Mouse (Mus musculus) CH12.LX (cell line): ENCODE data around the gene Arvcf. TPM values are rescaled to one million over a fixed set of nuclear protein-coding genes. Genes with fewer than 3 reads are reported as not detected.
A peak's percentile ranks its signal among the peaks of the same experiment; 100 is the strongest.

Experiments
- DNase-seq: peaks from one replicate; pipeline ENCODE4 v3.0.0-alpha.2; 2013; ENCODE audit errors: extremely low read depth
- H3K27ac ChIP-seq: 2 replicates; pipeline ENCODE4 v1.5.1; 2012; ENCODE audit warnings: low read depth, mild to moderate bottlenecking, control low read depth, moderate library complexity; ENCODE audit not compliant: insufficient read depth
- H3K27me3 ChIP-seq: replicated peaks from 2 replicates; pipeline ENCODE3; 2012; ENCODE audit warnings: inconsistent platforms
- H3K36me3 ChIP-seq, 2 experiments: replicated peaks in 1 of 2; 2 replicates each; pipeline versions ENCODE3 to v1.6.1; 2012; ENCODE audit warnings: inconsistent platforms in 1 of 2, low read length in 1 of 2, mild to moderate bottlenecking in 1 of 2, mixed read lengths in 1 of 2, moderate library complexity in 1 of 2; ENCODE audit not compliant: control insufficient read depth in 1 of 2, insufficient read depth in 1 of 2
- H3K4me1 ChIP-seq, 2 experiments: 2 replicates each; pipeline ENCODE4 v1.6.1; 2012; ENCODE audit warnings: inconsistent platforms in 1 of 2, moderate library complexity in 1 of 2; ENCODE audit not compliant: insufficient read depth in 2 of 2, control insufficient read depth in 1 of 2
- H3K4me2 ChIP-seq: 2 replicates; pipeline ENCODE4 v1.6.1; 2012; ENCODE audit warnings: low read depth, mild to moderate bottlenecking, control low read depth; ENCODE audit not compliant: poor library complexity, insufficient read depth, severe bottlenecking
- H3K4me3 ChIP-seq, 3 experiments: fragments of 150-350 bp in 1 of 3; sonication (generic) in 1 of 3; replicated peaks in 1 of 3; 2 replicates each; pipeline versions ENCODE3 to v1.5.1; 2011 to 2012; ENCODE audit warnings: low read depth in 2 of 3, low read length in 2 of 3, mild to moderate bottlenecking in 2 of 3, moderate library complexity in 2 of 3, control low read depth in 1 of 3, improper control_type of control experiment in 1 of 3, inconsistent platforms in 1 of 3, mixed read lengths in 1 of 3; ENCODE audit not compliant: poor library complexity in 1 of 3
- H3K79me2 ChIP-seq: replicated peaks from 2 replicates; pipeline ENCODE4 v1.6.1; 2012; ENCODE audit warnings: mild to moderate bottlenecking, moderate library complexity; ENCODE audit not compliant: control insufficient read depth, poor library complexity, insufficient read depth, severe bottlenecking; ENCODE audit errors: extremely low read depth
- H3K9ac ChIP-seq: 2 replicates; pipeline ENCODE4 v1.6.1; 2012; ENCODE audit warnings: low read depth, mild to moderate bottlenecking, control low read depth, moderate library complexity; ENCODE audit not compliant: insufficient read depth
- H3K9me3 ChIP-seq: replicated peaks from 2 replicates; pipeline ENCODE3; 2012; ENCODE audit warnings: low read length, inconsistent platforms, mixed read lengths
- BHLHE40 ChIP-seq: IDR thresholded peaks from 2 replicates; pipeline ENCODE4 v1.6.1; 2011; ENCODE audit warnings: mild to moderate bottlenecking, low read depth, low read length, improper control_type of control experiment
- CHD1 ChIP-seq: IDR thresholded peaks from 2 replicates; pipeline ENCODE4 v1.6.1; 2012; ENCODE audit warnings: low read depth, low read length, improper control_type of control experiment, inconsistent platforms
- CHD2 ChIP-seq: IDR thresholded peaks from 2 replicates; pipeline ENCODE4 v1.6.1; 2011; ENCODE audit warnings: low read length, improper control_type of control experiment
- CTCF ChIP-seq, 2 experiments: IDR thresholded peaks in 1 of 2; conservative IDR thresholded peaks in 1 of 2; 2 replicates each; pipeline ENCODE4 v1.5.1; 2011 to 2012; ENCODE audit warnings: low read depth in 2 of 2, low read length in 2 of 2, improper control_type of control experiment in 1 of 2, inconsistent platforms in 1 of 2, mild to moderate bottlenecking in 1 of 2, moderate library complexity in 1 of 2
- E2F4 ChIP-seq: IDR thresholded peaks from 2 replicates; pipeline ENCODE4 v1.6.1; 2011; ENCODE audit warnings: low read depth, low read length, improper control_type of control experiment; ENCODE audit not compliant: insufficient replicate concordance
- ELF1 ChIP-seq: IDR thresholded peaks from 2 replicates; pipeline ENCODE4 v1.6.1; 2014; ENCODE audit warnings: low read depth, mild to moderate bottlenecking, inconsistent platforms, low read length, improper control_type of control experiment
- EP300 ChIP-seq: IDR thresholded peaks from 2 replicates; pipeline ENCODE4 v1.6.1; 2011; ENCODE audit warnings: low read length, improper control_type of control experiment
- ETS1 ChIP-seq: conservative IDR thresholded peaks from 2 replicates; pipeline ENCODE4 v1.6.1; 2012; ENCODE audit warnings: low read depth, mild to moderate bottlenecking, inconsistent platforms, low read length, improper control_type of control experiment, moderate library complexity
- GABPA ChIP-seq: IDR thresholded peaks from 2 replicates; pipeline ENCODE4 v1.6.1; 2012; ENCODE audit warnings: low read depth, low read length, improper control_type of control experiment, inconsistent platforms; ENCODE audit not compliant: insufficient replicate concordance
- HCFC1 ChIP-seq: IDR thresholded peaks from 2 replicates; pipeline ENCODE4 v1.6.1; 2012; ENCODE audit warnings: low read depth, mild to moderate bottlenecking, inconsistent platforms, low read length, improper control_type of control experiment
- IRF4 ChIP-seq: IDR thresholded peaks from 2 replicates; pipeline ENCODE4 v1.6.1; 2014; ENCODE audit warnings: low read depth, mild to moderate bottlenecking, inconsistent platforms, low read length, improper control_type of control experiment
- JUN ChIP-seq: IDR thresholded peaks from 2 replicates; pipeline ENCODE4 v1.6.1; 2011; ENCODE audit warnings: low read depth, mild to moderate bottlenecking, low read length, improper control_type of control experiment, moderate library complexity; ENCODE audit not compliant: insufficient read depth
- JUND ChIP-seq: conservative IDR thresholded peaks from 2 replicates; pipeline ENCODE4 v1.6.1; 2011; ENCODE audit warnings: low read depth, low read length, improper control_type of control experiment
- KAT2A ChIP-seq: IDR thresholded peaks from 2 replicates; pipeline ENCODE4 v1.6.1; 2012; ENCODE audit warnings: low read length, improper control_type of control experiment, inconsistent platforms; ENCODE audit not compliant: insufficient replicate concordance
- MAFK ChIP-seq: IDR thresholded peaks from 2 replicates; pipeline ENCODE4 v1.6.1; 2011; ENCODE audit warnings: low read length, improper control_type of control experiment; ENCODE audit not compliant: insufficient replicate concordance
- MAX ChIP-seq: IDR thresholded peaks from 2 replicates; pipeline ENCODE4 v1.6.1; 2011; ENCODE audit warnings: low read length, improper control_type of control experiment
- MAZ ChIP-seq: IDR thresholded peaks from 2 replicates; pipeline ENCODE4 v1.6.1; 2012; ENCODE audit warnings: low read depth, mild to moderate bottlenecking, inconsistent platforms, low read length, improper control_type of control experiment, moderate library complexity
- MEF2A ChIP-seq: IDR thresholded peaks from 2 replicates; pipeline ENCODE4 v1.6.1; 2014; ENCODE audit warnings: low read depth, mild to moderate bottlenecking, inconsistent platforms, low read length, improper control_type of control experiment, borderline replicate concordance
- MXI1 ChIP-seq: IDR thresholded peaks from 2 replicates; pipeline ENCODE4 v1.6.1; 2011; ENCODE audit warnings: mild to moderate bottlenecking, low read depth, low read length, improper control_type of control experiment
- MYC ChIP-seq: IDR thresholded peaks from 2 replicates; pipeline ENCODE4 v1.6.1; 2011; ENCODE audit warnings: low read depth, mild to moderate bottlenecking, improper control_type of control experiment, low read length
- NELFE ChIP-seq: IDR thresholded peaks from 2 replicates; pipeline ENCODE4 v1.6.1; 2011; ENCODE audit warnings: low read depth, low read length, improper control_type of control experiment
- NRF1 ChIP-seq: IDR thresholded peaks from 2 replicates; pipeline ENCODE4 v1.6.1; 2014; ENCODE audit warnings: low read depth, mild to moderate bottlenecking, inconsistent platforms, low read length, improper control_type of control experiment, moderate library complexity
- PAX5 ChIP-seq: IDR thresholded peaks from 2 replicates; pipeline ENCODE4 v1.6.1; 2012; ENCODE audit warnings: low read length, inconsistent platforms, mixed read lengths
- POLR2A ChIP-seq: IDR thresholded peaks from 2 replicates; pipeline ENCODE4 v1.6.1; 2011; ENCODE audit warnings: low read depth, mild to moderate bottlenecking, improper control_type of control experiment, low read length
- POLR2AphosphoS2 ChIP-seq: IDR thresholded peaks from 2 replicates; pipeline ENCODE4 v1.6.1; 2011; ENCODE audit warnings: low read depth, low read length, improper control_type of control experiment
- RAD21 ChIP-seq: IDR thresholded peaks from 2 replicates; pipeline ENCODE4 v1.6.1; 2011; ENCODE audit warnings: low read depth, mild to moderate bottlenecking, low read length, improper control_type of control experiment, moderate library complexity
- RCOR1 ChIP-seq: conservative IDR thresholded peaks from 2 replicates; pipeline ENCODE4 v1.6.1; 2012; ENCODE audit warnings: low read depth, mild to moderate bottlenecking, inconsistent platforms, low read length, improper control_type of control experiment
- SIN3A ChIP-seq: IDR thresholded peaks from 2 replicates; pipeline ENCODE4 v1.6.1; 2012; ENCODE audit warnings: low read length, improper control_type of control experiment, inconsistent platforms
- SMC3 ChIP-seq: IDR thresholded peaks from 2 replicates; pipeline ENCODE4 v1.6.1; 2011; ENCODE audit warnings: low read depth, low read length, improper control_type of control experiment
- TBP ChIP-seq: conservative IDR thresholded peaks from 2 replicates; pipeline ENCODE4 v1.6.1; 2011; ENCODE audit warnings: low read depth, low read length, improper control_type of control experiment
- TCF12 ChIP-seq: IDR thresholded peaks from 2 replicates; pipeline ENCODE4 v1.6.1; 2014; ENCODE audit warnings: low read depth, mild to moderate bottlenecking, inconsistent platforms, low read length, improper control_type of control experiment
- UBTF ChIP-seq: IDR thresholded peaks from 2 replicates; pipeline ENCODE4 v1.6.1; 2012; ENCODE audit warnings: low read depth, mild to moderate bottlenecking, inconsistent platforms, low read length, improper control_type of control experiment, moderate library complexity
- USF1 ChIP-seq: IDR thresholded peaks from 2 replicates; pipeline ENCODE4 v1.6.1; 2014; ENCODE audit warnings: low read depth, mild to moderate bottlenecking, inconsistent platforms, low read length, improper control_type of control experiment
- USF2 ChIP-seq: conservative IDR thresholded peaks from 2 replicates; pipeline ENCODE4 v1.6.1; 2011; ENCODE audit warnings: low read depth, low read length, improper control_type of control experiment
- ZC3H11A ChIP-seq: IDR thresholded peaks from 2 replicates; pipeline ENCODE4 v1.6.1; 2012; ENCODE audit warnings: low read depth, mild to moderate bottlenecking, inconsistent platforms, low read length, improper control_type of control experiment
- ZKSCAN1 ChIP-seq: IDR thresholded peaks from 2 replicates; pipeline ENCODE4 v1.6.1; 2012; ENCODE audit warnings: low read depth, inconsistent platforms, low read length, improper control_type of control experiment, borderline replicate concordance
- ZMIZ1 ChIP-seq: IDR thresholded peaks from 2 replicates; pipeline ENCODE4 v1.6.1; 2012; ENCODE audit warnings: low read depth, mild to moderate bottlenecking, inconsistent platforms, low read length, improper control_type of control experiment
- dilution Hi-C: fragments of 300-500 bp; cut with MboI; formaldehyde crosslinking; loops from 2 replicates; pipeline ENCODE4 v1.14.3; 2020; ENCODE audit warnings: low sequenced_read_pairs; ENCODE audit not compliant: extremely low pct_unique_long_range_greater_than_20kb, extremely low pct_ligation_motif_present
- in situ Hi-C: fragments of 300-500 bp; cut with MboI; formaldehyde crosslinking; loops from 3 replicates; pipeline ENCODE4 v1.14.3; 2019; ENCODE audit warnings: low sequenced_read_pairs, low pct_ligation_motif_present, low pct_unique_long_range_greater_than_20kb, mixed read lengths
- polyA plus RNA-seq: library from polyadenylated mRNA; unstranded; fragments of >175 nt; gene quantifications from 2 replicates; pipeline ENCODE4 v1.2.1, GENCODE M21; 2012; ENCODE audit warnings: low read depth; ENCODE audit not compliant: insufficient read length
- total RNA-seq, 2 experiments: library from RNA; depleted of rRNA; stranded (reverse); fragments of 300-350 nt in 1 of 2; fragments of >200 nt in 1 of 2; gene quantifications; 2 replicates each; pipeline ENCODE4 v1.2.3; 2012 to 2014

The Arvcf gene
- total and polyA plus RNA-seq, 3 experiments = 1.1 to 7.5 (median 3.9) TPM

- TF ChIP-seq RCOR1 (no peak), SIN3A (peak; percentile 22), TCF12 (peak; percentile 95), USF2 (no peak), MAZ (no peak), ELF1 (peak; percentile 74), PAX5 (no peak), ZMIZ1 (peak; percentile 89), POLR2A (peak; percentile 85), HCFC1 (peak; percentile 71), UBTF (peak; percentile 49; the same call in 1 of the 2 replicates), MYC (peak; percentile 69; the same call in 1 of the 2 replicates), JUND (no peak), E2F4 (no peak), MAFK (no peak), TBP (no peak), MEF2A (0 out of 2 replicates have a peak, but pooled peaks have one; percentile 24), ZKSCAN1 (no peak), JUN (no peak), SMC3 (no peak; the same call in 1 of the 2 replicates), KAT2A (0 out of 2 replicates have a peak, but pooled peaks have one; percentile 15), POLR2AphosphoS2 (no peak), CTCF (conservative IDR thresholded peaks at IDR 0.05 in 1 of 2, IDR thresholded peaks at IDR 0.05 in 1 of 2; ENCODE audit: low read depth in 2 of 2, low read length in 2 of 2) (peak in 1 of 2 experiments; percentile 42; a peak in 2 of 4 replicates), IRF4 (peak; percentile 33; the same call in 1 of the 2 replicates), MXI1 (peak; percentile 94), NRF1 (peak; percentile 66), CHD1 (no peak), USF1 (no peak), ZC3H11A (no peak), EP300 (no peak), GABPA (no peak), NELFE (peak; percentile 79; the same call in 1 of the 2 replicates), ETS1 (no peak), RAD21 (no peak), CHD2 (no peak), MAX (peak; percentile 81), BHLHE40 (peak; percentile 34; the same call in 1 of the 2 replicates)
- Histone ChIP-seq H3K36me3 (peaks cover 3 to 54% of the 10 kb centered on the region in 2 experiments), H3K4me2 (peak within 1 kb of the TSS; percentile 82), H3K9ac (peak within 1 kb of the TSS; percentile 84), H3K79me2 (peaks cover 6% of the 10 kb centered on the region), H3K4me1 (peaks cover 16 to 44% of the 10 kb centered on the region in 2 experiments), H3K27me3 (no peaks in the 10 kb centered on the region), H3K4me3 (peak within 1 kb of the TSS; percentile 78 to 96 (median 96)), H3K27ac (peak within 1 kb of the TSS; percentile 57), H3K9me3 (no peaks in the 10 kb centered on the region)
- in situ Hi-C loops = no loop called here
- DNase-seq = peak; percentile 59
- dilution Hi-C loops = no loop called here
These were observed 78.3 kb downstream of the Arvcf start, which contains the start of gene Txnrd2 for GRCm38 (mm10) chr16:18426215-18426791. Txnrd2 (plus strand) TSS chr16:18426384.
